Comparison of ENCODE assay signal across 25 mouse cellular contexts in the genomic region with DNA sequence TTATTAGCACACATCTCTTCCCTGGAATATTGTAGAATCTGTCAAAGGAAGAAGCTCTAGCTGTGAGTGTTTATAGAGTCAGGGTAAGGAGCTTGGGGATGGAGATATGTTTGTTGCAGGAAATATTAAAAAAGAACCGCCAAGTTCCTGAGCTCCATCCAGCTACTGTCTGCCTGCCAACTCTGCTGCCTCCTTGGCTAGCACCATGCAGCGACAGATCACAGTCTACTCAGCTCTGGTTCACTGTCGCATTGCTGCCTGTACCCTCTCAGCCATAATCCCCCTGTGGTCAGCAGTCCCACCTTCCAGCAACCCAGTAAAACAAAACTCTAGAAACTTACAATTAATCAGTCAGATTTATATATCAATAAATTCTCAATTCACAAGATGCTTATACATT. TPM values are rescaled to one million over a fixed set of nuclear protein-coding genes. Genes with fewer than 3 reads are reported as not detected.
DNase-seq lines count a peak whose midpoint lies in the region; TF ChIP-seq lines count a peak whose summit lies in the region.
"Had no signal": no experiment of that assay in that cellular context is flagged by ENCODE, and none has a peak within 500 bp of the region (broad histone marks: within the 10 kb centered on the region; RNA-seq: fewer than 3 reads in every experiment).

No protein-coding gene starts in this region.

- no peak for TF ChIP-seq POLR2A in brain, embryonic 14.5 days (IDR thresholded peaks at IDR 0.05; ENCODE audit: borderline replicate concordance, extremely low read depth, insufficient read depth, insufficient read length, poor library complexity, severe bottlenecking)

- no peak for TF ChIP-seq CTCF in brain, embryonic 14.5 days (IDR thresholded peaks at IDR 0.05; ENCODE audit: borderline replicate concordance, extremely low read depth, insufficient read depth, insufficient read length)

- peak; percentile 46 to 60 for DNase-seq in cerebellum, postnatal 14 days
- no peak for DNase-seq in cerebellum, adult 9-10 months
- peak; percentile 6 for DNase-seq in kidney, postnatal 10 days
- no peak for DNase-seq in kidney, adult 18-20 months
- DNase-seq in brain, adult 2 months (ENCODE audit: low read depth, low spot score): peak; percentile 4
- DNase-seq in brain, embryonic 14.5 days (ENCODE audit: low read depth): peak; percentile 26
- DNase-seq: adrenal gland, adult 2 months; adrenal gland, postnatal 25 days; embryo, embryonic 11 days; gastrocnemius, postnatal 10 days; heart, adult 18-20 months; heart, postnatal 10 days; heart, postnatal 4 days; kidney, adult 11 months had no signal

RNA-seq across cellular contexts. Expression of gene Gm21293, which starts 32.7 kb away (rescaled TPM):
- not detected in 2 replicates for polyA plus RNA-seq in brain, embryonic 14.5 days (2012; rRNA removed)
- polyA plus RNA-seq: adrenal gland, adult 2 months; embryonic facial prominence, embryonic 11.5 days; embryonic facial prominence, embryonic 15.5 days; erythroblast, embryonic 14.5 days; forebrain, embryonic 11.5 days; forebrain, embryonic 15.5 days; frontal cortex, adult 2 months; heart, embryonic 10.5 days; heart, embryonic 14.5 days; hindbrain, embryonic 12.5 days; hindbrain, embryonic 16.5 days; inflammation-experienced regulatory T-cells, adult 6 months had no signal

RNA-seq across cellular contexts. Expression of gene Gm6763, which starts 41.3 kb away (rescaled TPM):
- polyA plus RNA-seq in brain, embryonic 14.5 days (2012; rRNA removed): not detected in 2 replicates
- polyA plus RNA-seq: adrenal gland, adult 2 months; embryonic facial prominence, embryonic 11.5 days; embryonic facial prominence, embryonic 15.5 days; erythroblast, embryonic 14.5 days; forebrain, embryonic 11.5 days; forebrain, embryonic 15.5 days; frontal cortex, adult 2 months; heart, embryonic 10.5 days; heart, embryonic 14.5 days; hindbrain, embryonic 12.5 days; hindbrain, embryonic 16.5 days; inflammation-experienced regulatory T-cells, adult 6 months had no signal

RNA-seq across cellular contexts. Expression of gene Gm8764, which starts 49.8 kb away (rescaled TPM):
- polyA plus RNA-seq in brain, embryonic 14.5 days (2012; rRNA removed): not detected in 2 replicates
- polyA plus RNA-seq: adrenal gland, adult 2 months; embryonic facial prominence, embryonic 11.5 days; embryonic facial prominence, embryonic 15.5 days; erythroblast, embryonic 14.5 days; forebrain, embryonic 11.5 days; forebrain, embryonic 15.5 days; frontal cortex, adult 2 months; heart, embryonic 10.5 days; heart, embryonic 14.5 days; hindbrain, embryonic 12.5 days; hindbrain, embryonic 16.5 days; inflammation-experienced regulatory T-cells, adult 6 months had no signal

RNA-seq across cellular contexts. Expression of gene Gm21304, which starts 58.3 kb away (rescaled TPM):
- not detected in 2 replicates for polyA plus RNA-seq in brain, embryonic 14.5 days (2012; rRNA removed)
- polyA plus RNA-seq: adrenal gland, adult 2 months; embryonic facial prominence, embryonic 11.5 days; embryonic facial prominence, embryonic 15.5 days; erythroblast, embryonic 14.5 days; forebrain, embryonic 11.5 days; forebrain, embryonic 15.5 days; frontal cortex, adult 2 months; heart, embryonic 10.5 days; heart, embryonic 14.5 days; hindbrain, embryonic 12.5 days; hindbrain, embryonic 16.5 days; inflammation-experienced regulatory T-cells, adult 6 months had no signal

Comparison
In these comparisons a context has a peak if more than half of its experiments do, and no peak if none do; other contexts are left out.
1. DNase-seq: peak in cerebellum, postnatal 14 days (2 of 2), kidney, postnatal 10 days (single experiment), brain, adult 2 months (single experiment) and brain, embryonic 14.5 days (single experiment); none in cerebellum, adult 9-10 months (single experiment) and kidney, adult 18-20 months (single experiment).